Mouse (Mus musculus) liver (tissue): ENCODE results near the gene Kcns1.

ENCODE experiments used
- DNase-seq: peaks from one replicate; pipeline ENCODE4 v3.0.0-alpha.2; 2020; ENCODE audit warnings: mixed read lengths

Kcns1 gene

DNA sequence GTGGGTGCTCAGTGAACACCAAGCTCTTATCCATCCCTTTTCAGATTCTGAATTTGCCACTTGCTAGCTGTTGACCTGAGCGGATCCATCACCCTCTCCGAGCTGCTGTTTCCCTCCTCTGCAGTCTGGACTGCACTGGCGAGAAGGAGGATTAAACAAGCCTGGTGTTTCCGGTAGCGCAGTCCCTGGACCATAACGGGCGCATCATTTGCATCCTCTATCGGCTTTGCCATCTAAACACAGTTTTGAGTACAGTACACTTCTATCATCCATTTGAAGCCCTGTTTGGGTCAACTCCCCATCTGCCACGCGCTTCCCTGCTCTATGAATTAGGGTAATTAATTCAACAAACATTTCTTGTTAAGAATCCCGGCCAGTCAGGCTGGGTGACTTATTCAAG lies 587 bp downstream of the Kcns1 start:
- no peak for DNase-seq

DNA sequence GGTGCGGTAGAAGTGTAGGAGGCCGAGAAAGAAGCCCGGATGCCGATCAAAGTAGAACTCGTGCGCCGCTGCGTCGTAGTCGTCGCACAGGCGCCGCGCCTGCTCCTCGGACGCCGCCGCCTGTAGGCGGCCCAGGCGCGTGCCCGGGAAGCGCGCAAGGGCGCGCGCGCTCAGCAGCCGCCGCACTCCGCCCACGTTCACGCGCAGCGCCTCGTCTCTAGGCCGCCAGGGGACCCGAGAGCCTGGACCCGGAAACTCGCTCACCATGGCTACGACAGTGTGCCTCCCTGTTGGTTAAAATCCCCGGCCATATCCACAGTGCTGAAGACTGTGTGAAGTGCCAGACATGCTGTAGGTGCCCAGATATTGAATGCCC lies 2.4 kb downstream of the Kcns1 start:
- DNase-seq, result no peak

DNA sequence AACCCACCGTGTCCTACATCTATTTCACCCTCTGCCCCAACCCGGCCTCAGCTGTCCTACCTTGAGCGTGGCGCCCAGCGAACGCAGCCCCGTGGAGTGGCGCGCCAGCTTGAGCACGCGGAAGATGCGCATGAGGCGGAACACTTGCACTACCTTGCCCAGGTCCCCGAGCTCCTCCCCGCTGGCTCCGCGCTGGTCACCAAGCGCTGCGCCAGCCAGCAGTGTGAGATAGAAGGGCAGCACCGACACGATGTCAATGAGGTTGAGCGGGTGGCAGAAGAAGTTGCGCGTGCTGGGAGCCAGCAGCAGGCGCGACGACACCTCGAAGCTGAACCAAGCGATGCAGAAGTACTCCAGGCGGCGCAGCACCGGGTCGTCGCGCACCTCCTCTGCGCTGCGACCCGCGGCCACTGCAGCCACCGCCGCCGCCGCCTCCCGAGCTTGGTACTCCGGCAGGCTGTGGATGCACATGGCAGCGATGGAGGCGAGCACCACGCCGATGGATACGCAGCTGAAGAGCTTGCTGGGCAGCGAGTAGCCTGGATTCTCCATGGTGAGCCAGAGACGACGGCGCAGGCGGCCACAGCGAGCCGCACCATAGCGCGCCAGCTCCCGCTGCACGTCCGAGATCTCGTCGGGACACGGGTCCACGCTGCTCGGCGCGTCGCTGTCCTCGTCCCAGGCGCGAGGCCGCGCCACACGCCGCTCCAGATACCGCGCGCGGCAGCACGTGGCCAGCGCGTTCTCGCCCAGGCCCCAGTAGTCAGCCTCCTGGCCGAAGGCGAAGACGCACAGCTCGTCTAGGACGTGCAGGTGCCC lies 3.0 kb downstream of the Kcns1 start:
- no peak for DNase-seq

DNA sequence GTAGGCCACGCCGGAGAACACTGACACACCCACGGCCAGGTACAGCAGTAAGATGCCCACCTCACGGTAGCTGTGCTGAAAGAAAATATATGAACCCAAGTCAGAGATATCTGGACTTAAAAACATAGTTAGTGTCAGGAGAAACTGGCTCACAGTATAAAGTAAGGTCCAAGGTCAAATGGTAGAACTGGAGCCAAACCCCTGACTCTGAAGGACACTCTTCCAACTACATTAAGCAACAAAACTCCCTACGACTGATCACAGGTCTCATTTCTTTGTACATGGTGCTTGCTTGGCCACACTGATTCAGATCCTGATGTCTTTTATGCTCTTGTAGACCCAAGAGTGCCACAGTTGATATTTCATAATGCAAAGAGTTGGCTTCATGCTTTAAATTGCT lies 6.0 kb downstream of the Kcns1 start:
- DNase-seq, result no peak

DNA sequence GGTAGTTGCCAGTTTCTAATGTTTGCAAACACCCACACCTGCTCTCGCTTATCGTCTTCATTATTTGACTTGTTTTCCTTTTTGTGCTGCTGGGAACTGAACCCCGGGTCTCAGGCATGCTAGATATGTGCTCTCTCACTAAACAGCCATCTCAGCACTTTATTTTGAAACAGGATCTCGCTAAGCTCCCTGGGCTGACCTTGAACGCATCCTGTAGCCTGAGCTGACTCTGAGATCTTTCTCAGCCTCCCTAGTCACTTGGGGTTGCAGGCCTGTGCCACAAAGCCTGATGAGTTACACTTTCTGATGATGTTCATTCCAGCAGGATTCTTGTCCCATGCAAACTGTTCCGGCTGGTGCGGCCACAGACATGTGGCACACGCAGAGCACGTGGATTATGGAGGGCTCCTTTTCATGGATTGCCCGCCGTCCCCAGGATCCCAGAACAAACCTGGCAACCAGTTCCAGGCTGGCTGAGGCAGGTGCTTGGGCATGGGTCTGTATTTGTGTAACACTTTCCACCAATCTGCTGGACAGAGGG lies 9.3 kb downstream of the Kcns1 start:
- no peak for DNase-seq

DNA sequence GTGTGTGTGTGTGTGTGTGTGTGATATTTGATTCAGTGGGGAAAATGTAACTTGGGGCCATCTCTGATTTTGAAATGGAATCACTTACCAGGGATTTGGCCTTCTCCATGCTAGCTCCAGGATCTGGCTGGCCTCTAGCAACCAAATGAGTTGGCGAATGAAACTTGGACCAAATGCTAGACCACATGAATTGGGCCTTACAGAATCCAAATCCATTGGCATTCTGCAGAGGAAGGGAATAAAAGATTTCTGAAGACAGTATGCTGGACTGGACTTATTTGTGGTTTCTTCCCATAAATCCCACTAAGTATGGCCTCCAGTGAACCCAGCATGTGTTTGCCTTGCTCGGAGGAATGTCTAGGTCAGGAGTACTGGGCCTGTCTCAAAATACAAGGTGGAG lies 12.1 kb downstream of the Kcns1 start:
- DNase-seq, result no peak

DNA sequence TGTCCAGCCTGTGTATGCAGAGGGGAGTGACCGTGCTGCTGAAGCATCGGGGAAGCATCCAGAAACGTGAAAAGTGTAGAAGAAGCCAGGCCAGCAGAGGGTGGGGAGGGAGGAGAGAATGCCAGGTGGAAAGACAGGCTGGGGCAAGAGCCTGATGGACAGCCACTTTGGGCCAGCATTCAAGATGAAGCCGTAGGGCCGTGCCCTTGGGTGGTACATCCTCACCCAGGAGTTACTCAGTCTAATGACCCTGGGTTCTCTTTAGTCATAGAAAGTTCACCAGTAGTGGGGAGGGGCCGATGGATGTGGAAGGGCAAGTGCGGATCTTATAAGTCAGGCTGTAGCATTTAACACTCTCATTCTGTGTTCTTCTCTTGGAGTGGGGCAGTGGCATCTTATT lies 14.8 kb downstream of the Kcns1 start:
- DNase-seq, result no peak

DNA sequence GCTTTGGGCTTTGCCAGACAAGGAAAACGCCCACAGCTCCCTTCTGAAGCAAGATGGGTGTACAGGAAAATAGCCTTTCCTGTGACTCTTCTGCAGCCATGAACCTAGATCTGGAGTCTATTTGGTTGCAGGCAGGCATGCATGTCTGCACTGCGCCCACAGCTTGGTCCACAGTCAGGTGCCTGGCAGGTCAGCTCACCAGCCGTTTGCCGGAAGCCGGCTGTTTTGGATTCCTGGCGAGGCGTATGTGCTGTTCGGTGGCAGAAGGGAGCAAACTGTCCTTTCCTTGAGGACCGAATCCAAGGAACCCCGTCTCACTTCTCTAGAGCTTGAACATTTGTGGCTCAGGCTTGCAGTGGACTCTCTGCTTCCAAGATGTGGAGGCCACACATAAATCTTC lies 16.9 kb downstream of the Kcns1 start:
- no peak for DNase-seq

DNA sequence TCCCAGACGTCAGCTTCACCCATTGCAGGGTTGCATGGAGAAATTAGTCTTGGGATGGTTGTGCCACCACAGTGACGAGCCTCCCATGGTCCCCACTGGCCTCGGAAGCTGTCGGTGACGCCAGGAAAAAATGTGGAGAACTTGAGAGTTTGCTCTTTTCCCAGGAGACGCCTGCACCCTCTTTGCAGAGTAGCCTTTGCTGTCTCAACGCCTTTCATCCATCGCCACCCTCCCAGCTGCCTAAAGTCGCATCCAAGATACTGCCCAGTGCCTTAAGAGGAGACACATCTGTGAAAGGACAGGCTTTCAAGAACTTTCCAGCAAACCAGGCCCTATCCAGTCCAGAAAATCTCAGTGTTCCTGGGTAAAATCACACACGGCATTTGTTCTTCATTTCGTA lies 18.6 kb downstream of the Kcns1 start:
- no peak for DNase-seq

DNA sequence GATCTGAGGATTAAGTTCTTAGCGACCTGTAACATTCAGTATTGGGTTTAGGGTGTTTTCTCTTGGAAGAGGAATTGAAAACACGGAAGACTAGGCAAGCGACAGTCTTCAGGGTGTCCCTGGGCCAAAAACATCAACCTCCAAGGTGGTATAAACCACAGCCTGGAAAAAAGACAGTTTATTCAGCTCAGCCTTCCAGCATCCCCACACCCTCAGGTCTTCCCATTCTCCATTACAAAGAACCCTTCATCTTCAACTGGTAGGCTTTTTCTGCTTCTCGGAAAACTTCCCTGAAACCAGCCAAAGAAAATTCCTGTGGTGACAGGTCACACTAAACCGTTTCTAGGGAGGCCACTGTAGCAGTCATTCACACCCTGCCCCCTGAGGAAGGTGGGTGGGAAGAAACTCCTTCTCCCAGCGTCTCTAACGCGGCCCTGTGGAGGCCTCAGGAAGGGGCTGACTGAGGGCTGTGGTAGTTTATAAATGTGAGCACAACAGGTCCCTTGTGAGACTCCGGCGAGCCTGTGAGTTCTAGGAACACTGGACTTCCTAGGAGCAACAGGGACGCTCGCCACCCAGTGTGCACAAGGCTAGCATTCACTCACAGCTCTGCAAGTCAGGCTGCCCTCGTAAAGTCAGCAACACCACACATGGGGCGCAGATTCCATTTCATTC lies 20.7 kb downstream of the Kcns1 start:
- DNase-seq, result no peak

DNA sequence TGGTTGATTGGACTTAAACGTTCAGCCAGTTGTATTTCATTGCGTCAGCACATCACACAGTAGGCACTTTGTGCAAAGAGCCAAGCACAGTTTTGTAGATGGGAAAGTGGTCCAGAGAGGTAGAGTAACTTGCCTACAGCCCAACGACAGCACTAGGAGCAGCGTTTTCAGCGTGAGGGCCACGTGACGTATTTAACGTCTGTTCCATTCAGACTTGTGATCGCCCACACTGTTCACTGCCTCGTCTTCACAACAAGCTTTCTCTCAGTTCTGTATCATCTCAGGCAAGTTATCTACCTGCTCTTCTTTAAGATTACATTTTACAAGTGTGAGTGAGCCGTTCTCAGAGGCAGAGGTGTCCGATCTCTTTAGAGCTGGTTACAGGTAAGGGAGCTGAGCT lies 24.4 kb downstream of the Kcns1 start:
- no peak for DNase-seq

DNA sequence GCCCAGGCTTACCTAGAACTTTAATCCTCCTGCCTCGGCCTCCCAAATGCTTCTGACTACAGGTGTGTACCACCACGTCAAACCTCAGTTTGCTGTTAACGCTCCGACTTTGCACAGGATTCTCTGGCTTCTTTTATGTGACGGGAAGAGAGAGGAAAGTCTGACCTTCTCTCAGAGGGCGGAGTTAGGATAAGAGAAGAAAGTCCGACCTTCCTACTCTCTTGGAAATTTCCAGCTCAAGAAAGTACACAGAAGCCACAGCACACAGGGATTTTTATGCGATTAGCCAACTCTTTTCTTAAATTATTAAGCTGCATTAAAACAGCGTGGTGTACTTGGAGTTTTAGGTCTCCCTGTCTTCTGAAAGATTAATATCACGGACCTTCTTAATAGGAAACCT lies 26.4 kb downstream of the Kcns1 start:
- DNase-seq, result no peak

DNA sequence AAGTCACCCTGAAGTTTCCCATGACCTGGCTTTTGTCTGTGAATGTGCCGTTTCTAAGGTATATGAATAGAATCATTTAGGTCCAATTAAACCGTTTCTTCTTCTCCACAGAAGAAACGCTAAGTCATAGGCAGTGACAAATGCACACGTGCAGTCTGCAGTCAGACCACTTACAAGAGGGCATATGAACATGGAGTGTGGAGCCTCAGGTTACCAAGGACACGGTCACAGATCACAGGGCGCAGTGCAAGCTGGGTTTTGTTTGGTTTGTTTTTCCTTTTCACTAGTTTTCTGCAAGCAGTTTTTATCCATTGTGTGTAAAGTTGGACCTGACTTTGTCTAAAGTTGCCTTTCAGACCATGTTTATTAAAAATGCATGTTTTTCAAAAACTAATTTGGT lies 26.9 kb downstream of the Kcns1 start:
- DNase-seq, result no peak

DNA sequence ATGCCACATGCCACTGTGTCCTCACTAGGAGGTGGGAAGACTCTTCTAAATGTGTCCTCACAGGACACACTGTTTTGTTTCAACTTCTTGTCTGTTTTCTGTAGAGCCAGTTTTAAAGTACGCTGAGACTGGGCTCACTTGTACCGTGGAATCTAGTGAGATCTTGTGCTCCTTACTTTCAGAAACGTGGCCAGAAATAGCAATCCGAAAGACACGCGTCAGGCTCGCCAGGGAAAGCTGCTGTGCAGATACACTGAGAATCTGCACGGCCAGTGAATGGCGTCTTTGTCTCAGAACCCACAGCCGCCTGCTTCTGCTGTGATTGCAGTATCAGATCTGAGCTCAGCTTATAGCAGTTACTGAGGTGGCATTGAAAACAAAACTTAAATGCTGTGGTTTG lies 28.9 kb downstream of the Kcns1 start:
- no peak for DNase-seq

DNA sequence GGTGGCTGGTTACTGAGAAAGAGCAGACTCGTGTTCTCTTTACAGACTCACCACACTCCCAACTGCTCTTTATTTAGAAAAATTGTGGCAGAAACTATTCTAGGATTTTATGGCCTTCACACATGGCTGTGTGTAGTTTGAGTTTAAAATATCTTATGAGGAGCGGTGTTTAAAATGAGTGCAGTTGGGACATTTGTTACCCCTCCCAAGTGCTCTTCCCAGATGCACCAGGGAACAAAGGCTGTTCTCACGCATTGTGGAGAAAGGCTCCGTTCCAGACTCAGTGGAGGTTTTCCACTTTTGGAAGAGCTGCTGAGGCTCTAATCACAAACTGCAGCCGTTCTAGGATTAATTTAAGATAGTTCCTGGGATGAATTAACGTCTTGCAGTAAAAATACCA lies 33.2 kb downstream of the Kcns1 start:
- DNase-seq, result no peak

DNA sequence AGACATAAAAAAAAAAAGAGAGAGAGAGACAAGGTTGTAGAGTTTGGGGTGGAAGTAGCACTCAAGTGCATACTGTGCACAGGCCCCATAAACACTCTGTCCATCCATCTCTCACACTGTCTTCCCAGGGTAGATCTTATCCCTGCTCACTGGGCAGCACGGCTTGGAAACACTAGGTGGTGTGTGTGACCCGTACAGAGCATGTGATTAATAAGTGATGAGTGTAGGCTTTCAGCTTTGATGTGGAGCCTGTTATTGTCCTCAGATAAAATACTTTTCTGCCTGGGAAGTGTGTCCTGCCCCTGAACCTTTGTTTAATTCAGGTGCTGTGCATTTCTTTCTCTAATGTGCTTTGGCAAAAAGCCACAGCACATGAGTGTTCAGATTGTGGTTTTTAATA lies 34.5 kb downstream of the Kcns1 start:
- no peak for DNase-seq

DNA sequence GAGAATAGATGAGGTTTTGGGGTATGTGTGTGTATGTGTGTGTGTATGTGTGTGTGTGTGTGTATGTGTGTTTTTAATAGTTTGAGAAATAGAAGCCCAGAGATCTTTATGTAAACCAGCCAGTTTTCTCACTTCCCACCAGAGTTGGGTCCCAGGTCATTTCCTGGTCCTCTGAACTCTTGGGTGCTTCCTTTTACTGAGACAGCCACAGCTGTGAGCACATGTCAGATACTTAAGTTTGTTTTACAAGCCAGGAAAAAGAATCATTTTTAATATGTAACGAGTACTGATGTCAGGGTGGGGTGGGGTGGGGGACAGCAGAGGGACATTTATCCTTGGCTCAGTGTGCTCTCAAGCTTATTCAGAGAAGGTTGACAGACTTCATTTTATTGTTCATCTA lies 35.5 kb downstream of the Kcns1 start:
- DNase-seq, result no peak

DNA sequence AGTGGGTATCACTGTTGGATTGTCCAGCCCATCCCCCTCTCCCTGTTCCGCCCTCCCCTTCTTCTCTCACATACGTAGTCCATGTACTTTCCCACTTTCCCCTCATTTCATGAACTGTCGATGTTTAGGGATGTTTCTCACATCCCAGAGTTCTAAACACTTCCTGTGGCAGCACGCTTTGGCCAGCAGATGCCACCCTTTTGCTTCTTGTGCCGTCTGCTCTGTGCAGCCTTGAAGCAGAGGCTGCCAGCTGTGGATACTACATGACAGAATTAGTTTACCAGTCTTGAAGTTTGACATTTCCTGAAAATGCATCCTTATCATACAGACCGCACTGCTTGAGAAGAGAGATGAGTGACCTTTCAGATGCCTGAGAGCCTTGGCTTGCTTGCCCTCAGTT lies 36.4 kb downstream of the Kcns1 start:
- DNase-seq, result no peak

DNA sequence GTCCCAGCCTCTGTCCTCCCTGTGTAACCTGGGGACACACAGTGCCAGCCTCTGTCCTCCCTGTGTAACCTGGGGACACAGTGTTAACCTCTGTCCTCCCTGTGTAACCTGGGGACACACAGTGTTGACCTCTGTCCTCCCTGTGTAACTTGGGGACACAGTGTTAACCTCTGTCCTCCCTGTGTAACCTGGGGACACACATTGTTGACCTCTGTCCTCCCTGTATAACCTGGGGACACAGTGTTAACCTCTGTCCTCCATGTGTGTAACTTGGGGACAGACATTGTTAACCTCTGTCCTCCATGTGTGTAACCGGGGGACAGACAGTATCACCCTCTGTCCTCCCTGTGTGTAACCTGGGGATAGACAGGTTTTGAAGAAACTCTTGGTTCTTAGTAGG lies 39.3 kb downstream of the Kcns1 start:
- DNase-seq, result no peak

DNA sequence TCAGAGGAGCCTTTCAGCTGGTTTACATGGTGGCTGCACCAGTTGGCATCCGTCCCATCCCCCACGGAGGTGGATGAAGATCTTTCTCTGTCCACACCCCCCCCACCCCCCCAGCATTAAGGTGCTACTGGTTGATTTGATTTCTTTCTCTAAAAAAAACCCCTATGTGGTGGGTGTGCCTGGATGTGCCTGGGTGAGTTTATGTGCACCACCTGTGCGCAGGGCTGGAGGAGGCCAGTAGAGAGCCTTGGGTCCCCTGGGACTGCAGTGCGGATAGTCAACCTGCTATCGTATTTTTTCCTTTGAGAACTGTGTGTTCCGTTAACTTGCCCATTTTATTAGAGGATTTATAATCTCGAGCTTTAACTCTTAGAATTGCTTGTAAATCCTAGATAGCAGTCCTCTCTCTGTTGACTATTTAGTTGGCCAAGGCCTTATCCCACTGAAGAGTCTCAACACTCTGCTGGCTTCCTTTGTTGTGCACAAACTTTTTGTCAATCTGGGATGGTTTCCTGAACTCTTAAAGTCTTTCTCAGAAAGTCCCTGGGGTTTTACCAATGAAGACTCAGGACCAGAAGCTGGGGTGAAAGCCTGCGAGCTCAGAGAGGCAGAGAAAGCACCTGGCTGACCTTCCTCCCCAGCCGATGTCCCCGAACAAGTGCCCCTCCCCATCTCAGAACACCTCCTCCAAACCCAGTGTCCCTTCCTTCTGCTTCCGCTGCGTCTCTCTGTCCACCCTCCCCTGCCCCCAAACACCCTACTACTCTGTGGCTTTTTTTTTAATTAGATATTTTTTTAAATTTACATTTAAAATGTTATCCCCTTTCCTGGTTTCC lies 42.1 kb downstream of the Kcns1 start:
- DNase-seq, result no peak

DNA sequence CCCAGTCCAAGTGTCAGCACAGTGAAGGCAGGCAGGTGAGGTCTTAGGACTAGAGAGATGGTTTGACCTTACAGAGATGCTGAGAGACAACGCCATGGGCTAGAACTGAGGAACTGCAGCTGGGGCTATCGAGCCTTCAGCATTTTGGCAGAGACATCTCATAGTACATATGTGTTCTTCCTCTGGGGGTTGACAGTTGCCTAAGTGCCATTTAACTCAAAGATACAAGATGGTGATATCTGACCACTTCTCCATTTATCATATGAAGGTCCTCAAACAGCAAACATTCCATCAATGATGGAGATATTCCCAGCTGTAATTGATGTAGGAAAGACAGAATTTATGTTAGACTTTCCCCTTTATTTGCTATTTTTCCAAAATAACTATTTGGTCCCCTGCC lies 43.6 kb downstream of the Kcns1 start:
- DNase-seq, result no peak

DNA sequence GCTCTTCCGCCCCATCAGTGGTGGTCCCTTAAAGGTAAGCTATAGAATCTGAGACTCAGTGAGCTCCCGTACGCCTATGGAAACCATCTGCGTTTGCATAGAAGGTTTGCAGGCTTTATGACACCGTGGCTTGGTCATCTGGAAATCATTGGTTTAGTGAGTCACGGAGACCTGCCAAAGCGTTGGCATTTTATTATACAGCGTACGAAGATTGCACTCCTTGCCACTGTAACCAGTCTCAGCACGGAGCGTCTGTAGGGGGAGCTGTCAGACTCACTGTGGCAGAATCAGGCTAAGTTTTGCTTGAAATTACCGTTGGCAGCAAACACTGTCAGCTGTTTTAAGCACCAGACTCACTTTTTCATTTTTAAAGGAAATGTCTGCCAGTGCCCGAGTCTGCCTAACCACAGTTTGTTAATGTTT lies 44.4 kb downstream of the Kcns1 start:
- DNase-seq, result no peak

DNA sequence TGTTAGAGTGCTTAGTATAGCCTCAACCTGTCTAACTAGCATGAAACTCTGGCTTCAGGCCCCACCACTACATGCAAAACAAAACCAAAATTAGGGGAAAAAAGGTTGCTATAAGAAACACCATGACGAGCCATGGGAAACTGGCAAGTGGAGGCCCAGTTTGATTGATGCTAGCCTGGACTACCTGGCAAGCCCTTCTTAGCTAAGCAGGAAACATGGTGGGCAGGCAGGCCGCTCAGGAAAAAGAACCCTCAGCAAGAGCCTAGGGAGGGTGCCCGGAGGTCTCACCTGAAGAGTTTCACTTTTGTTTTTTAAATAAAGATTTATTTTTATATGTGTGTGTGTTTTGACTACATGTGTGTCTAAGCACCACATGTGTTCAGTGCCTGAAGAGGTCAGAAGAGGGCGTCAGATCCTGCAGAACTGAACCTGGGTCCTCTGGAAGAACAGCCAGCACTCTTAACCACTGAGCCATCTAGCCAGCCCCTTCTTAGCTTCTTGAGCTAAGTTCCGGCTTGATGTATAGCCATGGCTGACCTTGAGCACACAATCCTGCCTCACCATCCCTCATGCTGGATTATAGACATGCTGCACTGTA lies 47.6 kb downstream of the Kcns1 start:
- no peak for DNase-seq
